Mouse (Mus musculus) spleen, adult 2 months (tissue): ENCODE measurements around the gene Fermt1. TPM values are rescaled to one million over a fixed set of nuclear protein-coding genes. Genes with fewer than 3 reads are reported as not detected.

ENCODE experiments used
- DNase-seq, 2 experiments: peaks; one replicate each; pipeline versions ENCODE4 v3.0.0 to v3.0.0-alpha.2; 2012 to 2021; ENCODE audit warnings: low spot score in 2 of 2, low read depth in 1 of 2
- H3K27ac ChIP-seq: fragments of 200-500 bp; 2 replicates; pipeline ENCODE4 v1.5.1; 2012; ENCODE audit warnings: low read length, inconsistent platforms; ENCODE audit not compliant: insufficient read depth
- H3K27me3 ChIP-seq: fragments of 200-500 bp; 2 replicates; pipeline ENCODE4 v1.6.1; 2012; ENCODE audit warnings: mild to moderate bottlenecking, moderate library complexity, low read length, inconsistent platforms; ENCODE audit not compliant: control insufficient read depth, insufficient read depth
- H3K36me3 ChIP-seq: fragments of 200-500 bp; 2 replicates; pipeline ENCODE4 v1.6.1; 2012; ENCODE audit warnings: mild to moderate bottlenecking, low read length, inconsistent platforms; ENCODE audit not compliant: control insufficient read depth, insufficient read depth
- H3K4me1 ChIP-seq: fragments of 200-500 bp; 2 replicates; pipeline ENCODE4 v1.6.1; 2011; ENCODE audit warnings: inconsistent platforms; ENCODE audit not compliant: control insufficient read depth, insufficient read depth, insufficient read length
- H3K4me3 ChIP-seq: fragments of 200-500 bp; 2 replicates; pipeline ENCODE4 v1.5.1; 2011; ENCODE audit warnings: mild to moderate bottlenecking, inconsistent platforms; ENCODE audit not compliant: insufficient read depth, insufficient read length; ENCODE audit errors: extremely low read depth
- CTCF ChIP-seq: fragments of 200-500 bp; IDR thresholded peaks from 2 replicates; pipeline ENCODE4 v1.5.1; 2011; ENCODE audit warnings: mild to moderate bottlenecking, inconsistent platforms; ENCODE audit not compliant: insufficient read depth, insufficient read length, insufficient replicate concordance; ENCODE audit errors: extremely low read depth
- POLR2A ChIP-seq: fragments of 200-500 bp; IDR thresholded peaks from 2 replicates; pipeline ENCODE4 v1.6.1; 2011; ENCODE audit warnings: low read depth, low read length, inconsistent platforms
- WGBS: fragments of 180-500 bp; shearing (Covaris S2); methylation state at CpG from one replicate; pipeline ENCODE4 v1.1.7; 2018; 5-methylcytosine and 5-hydroxymethylcytosine counted together
- polyA plus RNA-seq: library from polyadenylated mRNA; depleted of rRNA; stranded (reverse); fragments of >200 nt; gene quantifications from 2 replicates; pipeline ENCODE4 v1.2.3, GENCODE M21; 2012

Fermt1 gene
- polyA plus RNA-seq, 1 experiment = 0.02 TPM

- no peaks in the 10 kb centered on the region for H3K36me3 ChIP-seq
- DNase-seq = no peak
- TF ChIP-seq POLR2A (no peak), CTCF (no peak)
- 58% methylated on average over 1 of the region's 1 CpGs for WGBS
- H3K27me3 ChIP-seq = no peaks in the 10 kb centered on the region
- no peak overlapping the region for H3K4me3 ChIP-seq
- H3K27ac ChIP-seq = no peak overlapping the region
- H3K4me1 ChIP-seq = no peaks in the 10 kb centered on the region
These were observed 45.1 kb downstream of the Fermt1 start for GRCm38 (mm10) chr2:132900596-132900995.

DNA sequence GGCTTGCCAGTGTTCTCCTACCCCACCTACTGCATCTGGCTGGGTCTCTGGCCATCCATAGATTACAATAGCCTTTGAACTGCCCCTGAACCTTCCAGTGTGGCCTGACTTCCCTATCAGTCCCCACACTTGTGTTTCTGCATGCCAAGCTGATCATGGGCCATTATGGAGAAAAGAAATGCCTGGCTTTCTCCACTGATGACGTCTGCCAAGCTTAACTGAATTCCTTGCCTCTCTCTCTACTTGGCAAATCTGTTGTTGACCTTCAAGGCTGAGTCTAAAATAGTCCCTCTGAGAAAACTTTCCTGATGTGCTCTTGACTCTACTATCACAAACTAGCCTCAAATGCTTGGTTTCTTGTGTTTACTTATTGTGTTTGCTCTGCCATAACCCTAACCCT lies 47.5 kb downstream of the Fermt1 start:
- Histone ChIP-seq H3K4me3 (no peak overlapping the region), H3K36me3 (no peaks in the 10 kb centered on the region), H3K4me1 (no peaks in the 10 kb centered on the region), H3K27me3 (no peaks in the 10 kb centered on the region), H3K27ac (no peak overlapping the region)
- no peak for TF ChIP-seq CTCF
- TF ChIP-seq POLR2A = no peak
- DNase-seq = no peak
- WGBS = 58% methylated on average over 1 of the region's 1 CpGs

GRCm38 (mm10) chr2:132893826-132894225 lies 51.9 kb downstream of the Fermt1 start:
- H3K36me3 ChIP-seq = no peaks in the 10 kb centered on the region
- no peak overlapping the region for H3K4me3 ChIP-seq
- WGBS = 89% methylated on average over 5 of the region's 5 CpGs
- H3K27ac ChIP-seq = no peak overlapping the region
- no peaks in the 10 kb centered on the region for H3K4me1 ChIP-seq
- DNase-seq = no peak
- TF ChIP-seq CTCF = no peak
- no peak for TF ChIP-seq POLR2A
- H3K27me3 ChIP-seq = no peaks in the 10 kb centered on the region

DNA sequence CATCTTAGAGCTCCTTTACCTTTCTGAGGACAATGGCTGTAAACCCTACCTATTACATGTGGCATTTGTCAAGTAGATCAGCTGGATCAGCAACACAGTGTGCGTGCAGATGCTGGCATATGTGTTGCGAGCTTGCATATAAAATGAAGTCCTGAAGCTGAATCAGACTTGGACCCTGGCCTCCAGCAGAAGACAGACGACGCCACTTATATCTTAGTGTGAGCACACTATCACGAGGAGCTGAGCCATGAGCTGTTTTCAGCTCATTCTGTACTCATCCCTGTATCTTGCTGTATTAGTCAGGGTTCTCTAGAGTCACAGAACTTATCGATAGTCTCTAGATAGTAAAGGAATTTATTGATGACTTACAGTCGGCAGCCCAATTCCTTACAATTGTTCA lies 60.4 kb downstream of the Fermt1 start:
- H3K4me1 ChIP-seq = no peaks in the 10 kb centered on the region
- H3K36me3 ChIP-seq = no peaks in the 10 kb centered on the region
- 94% methylated on average over 7 of the region's 7 CpGs for WGBS
- no peak for TF ChIP-seq POLR2A
- DNase-seq = no peak
- no peaks in the 10 kb centered on the region for H3K27me3 ChIP-seq
- H3K27ac ChIP-seq = no peak overlapping the region
- no peak overlapping the region for H3K4me3 ChIP-seq

DNA sequence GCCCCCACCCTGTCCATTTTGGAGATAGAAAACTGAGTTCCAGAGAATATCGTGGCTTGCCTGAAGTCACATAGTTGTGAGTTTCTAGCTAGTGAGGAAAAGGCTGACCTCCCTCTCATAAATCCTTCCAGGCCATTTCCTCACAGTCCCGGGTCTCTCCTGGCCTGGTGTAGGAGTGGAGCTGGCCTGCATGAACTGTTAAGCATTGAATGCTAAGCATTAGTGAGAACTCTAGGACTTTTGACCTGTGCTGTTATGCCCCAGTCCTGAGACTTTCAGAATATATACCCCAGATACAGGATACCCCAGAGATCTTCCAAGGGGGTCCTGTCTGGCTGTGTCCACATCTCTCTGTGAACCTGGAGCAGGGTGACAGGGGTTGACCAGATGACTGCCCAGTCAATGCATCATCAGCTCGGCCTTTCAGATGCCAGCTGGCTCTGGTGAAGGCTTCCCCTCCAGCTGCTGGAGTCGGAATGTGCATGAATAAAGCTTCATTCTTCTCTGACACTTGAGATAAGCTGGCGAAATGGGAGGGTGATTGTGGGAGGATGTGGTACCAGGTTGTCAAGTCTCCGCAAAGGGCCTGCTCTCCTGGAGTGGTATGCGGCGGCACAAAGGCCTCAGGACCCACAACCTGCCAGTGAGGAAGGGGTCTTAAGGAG lies 61.3 kb downstream of the Fermt1 start:
- Histone ChIP-seq H3K27ac (no peak overlapping the region), H3K27me3 (no peaks in the 10 kb centered on the region), H3K36me3 (no peaks in the 10 kb centered on the region), H3K4me3 (no peak overlapping the region), H3K4me1 (peaks cover under 1% of the 10 kb centered on the region)
- TF ChIP-seq CTCF (no peak), POLR2A (no peak)
- 79% methylated on average over 8 of the region's 8 CpGs for WGBS
- no peak for DNase-seq

- peak within 1 kb of the TSS; percentile 43 for H3K4me3 ChIP-seq
- WGBS = 69% methylated on average over 12 of the region's 12 CpGs
These were observed 64.7 kb downstream of the Fermt1 start, which contains the start of gene Lrrn4 for GRCm38 (mm10) chr2:132880844-132881645. TSS of gene Lrrn4 (minus strand) at chr2:132880891.

More at GRCm38 (mm10) chr2:132880844-132881645, 64.7 kb downstream of the Fermt1 start, which contains the start of gene Lrrn4:
- no peak within 1 kb of the TSS for H3K27ac ChIP-seq
- H3K27me3 ChIP-seq = 0 out of 2 replicates have a peak, but pooled peaks cover 2% of the 10 kb centered on the region
- no peaks in the 10 kb centered on the region for H3K36me3 ChIP-seq
- H3K4me1 ChIP-seq = peaks cover 5% of the 10 kb centered on the region
- TF ChIP-seq CTCF (no peak), POLR2A (no peak)
- DNase-seq = no peak
